Mouse (Mus musculus) cerebellum, adult 2 months (tissue): ENCODE results near the gene Lss. TPM values are rescaled to one million over a fixed set of nuclear protein-coding genes. Genes with fewer than 3 reads are reported as not detected.

Experiments
- DNase-seq, 2 experiments: peaks; one replicate each; pipeline ENCODE4 v3.0.0; 2021
- H3K27ac ChIP-seq: fragments of 200-500 bp; 2 replicates; pipeline ENCODE4 v1.5.1; 2012; ENCODE audit warnings: low read length, control low read depth, inconsistent platforms; ENCODE audit not compliant: insufficient read depth
- H3K27me3 ChIP-seq: fragments of 200-500 bp; 2 replicates; pipeline ENCODE4 v1.6.1; 2012; ENCODE audit warnings: inconsistent platforms, mild to moderate bottlenecking, low read length, moderate library complexity; ENCODE audit not compliant: control insufficient read depth, insufficient read depth
- H3K4me1 ChIP-seq: fragments of 200-500 bp; 2 replicates; pipeline ENCODE4 v1.6.1; 2011; ENCODE audit warnings: low read length; ENCODE audit not compliant: control insufficient read depth, insufficient read depth
- H3K4me3 ChIP-seq: fragments of 200-500 bp; replicated peaks from 2 replicates; pipeline ENCODE3; 2011; ENCODE audit warnings: mild to moderate bottlenecking, low read depth, low read length, control low read depth; ENCODE audit not compliant: insufficient read depth
- CTCF ChIP-seq: fragments of 200-500 bp; IDR thresholded peaks from 2 replicates; pipeline ENCODE4 v1.5.1; 2011; ENCODE audit warnings: low read depth, mild to moderate bottlenecking, control low read depth, low read length, moderate library complexity, borderline replicate concordance; ENCODE audit not compliant: insufficient read depth
- POLR2A ChIP-seq: fragments of 200-500 bp; IDR thresholded peaks from 2 replicates; pipeline ENCODE4 v1.6.1; 2011; ENCODE audit warnings: low read length, control low read depth, borderline replicate concordance; ENCODE audit not compliant: insufficient read depth
- WGBS: fragments of 180-500 bp; shearing (Covaris S2); methylation state at CpG from one replicate; pipeline ENCODE4 v1.1.7; 2018; 5-methylcytosine and 5-hydroxymethylcytosine counted together
- polyA plus RNA-seq: library from polyadenylated mRNA; depleted of rRNA; stranded (reverse); fragments of >200 nt; gene quantifications from 2 replicates; pipeline ENCODE4 v1.2.3, GENCODE M21; 2012

Gene Lss
- polyA plus RNA-seq, 1 experiment: 30.5 TPM

GRCm38 (mm10) chr10:76504271-76504943 lies 27.0 kb upstream of the Lss start:
- DNase-seq: no peak
- Histone ChIP-seq H3K4me1 (no peaks in the 10 kb centered on the region), H3K27me3 (no peaks in the 10 kb centered on the region), H3K4me3 (no peak overlapping the region), H3K27ac (no peak overlapping the region)
- 90% methylated on average over 11 of the region's 11 CpGs for WGBS
- TF ChIP-seq POLR2A (no peak), CTCF (no peak)

- WGBS: 92% methylated on average over 7 of the region's 7 CpGs
- no peak overlapping the region for H3K4me3 ChIP-seq
- no peak overlapping the region for H3K27ac ChIP-seq
- DNase-seq: no peak
- no peaks in the 10 kb centered on the region for H3K4me1 ChIP-seq
- TF ChIP-seq POLR2A: no peak
- no peak for TF ChIP-seq CTCF
- H3K27me3 ChIP-seq: no peaks in the 10 kb centered on the region
These were observed 25.5 kb upstream of the Lss start for GRCm38 (mm10) chr10:76505865-76506264.

- no peak overlapping the region for H3K4me3 ChIP-seq
- DNase-seq: peak; percentile 24 to 53
- no peaks in the 10 kb centered on the region for H3K27me3 ChIP-seq
- peak; percentile 56 for TF ChIP-seq CTCF
- TF ChIP-seq POLR2A: no peak
- H3K4me1 ChIP-seq: no peaks in the 10 kb centered on the region
- H3K27ac ChIP-seq: no peak overlapping the region
- WGBS: 41% methylated on average over 5 of the region's 5 CpGs
These were observed 18.3 kb upstream of the Lss start for GRCm38 (mm10) chr10:76512965-76513583.

GRCm38 (mm10) chr10:76530922-76531321 lies 466 bp upstream of the Lss start:
- H3K4me1 ChIP-seq: no peaks in the 10 kb centered on the region; the same call in 1 of the 2 replicates
- no peak for TF ChIP-seq POLR2A
- WGBS: under 1% methylated on average over 11 of the region's 11 CpGs
- H3K27me3 ChIP-seq: no peaks in the 10 kb centered on the region
- H3K4me3 ChIP-seq: peak overlapping the region; percentile 76
- no peak overlapping the region for H3K27ac ChIP-seq
- no peak for DNase-seq

- no peak for DNase-seq
- peak overlapping the region; percentile 73 for H3K4me3 ChIP-seq
- no peaks in the 10 kb centered on the region; the same call in 1 of the 2 replicates for H3K4me1 ChIP-seq
- WGBS: under 1% methylated on average over 14 of the region's 14 CpGs
- no peak for TF ChIP-seq POLR2A
- H3K27me3 ChIP-seq: no peaks in the 10 kb centered on the region
- H3K27ac ChIP-seq: 0 out of 2 replicates have a peak overlapping the region, but pooled peaks have one; percentile 22
These were observed 440 bp downstream of the Lss start for GRCm38 (mm10) chr10:76531828-76532227.

GRCm38 (mm10) chr10:76535526-76535925 lies 4.1 kb downstream of the Lss start:
- no peak for DNase-seq
- H3K4me3 ChIP-seq: no peak overlapping the region
- no peaks in the 10 kb centered on the region for H3K27me3 ChIP-seq
- no peaks in the 10 kb centered on the region; the same call in 1 of the 2 replicates for H3K4me1 ChIP-seq
- TF ChIP-seq CTCF (no peak), POLR2A (no peak)
- WGBS: 95% methylated on average over 7 of the region's 7 CpGs
- H3K27ac ChIP-seq: no peak overlapping the region

- Histone ChIP-seq H3K4me3 (no peak overlapping the region), H3K27me3 (no peaks in the 10 kb centered on the region), H3K4me1 (no peaks in the 10 kb centered on the region), H3K27ac (no peak overlapping the region)
- no peak for DNase-seq
- no peak for TF ChIP-seq CTCF
- no peak for TF ChIP-seq POLR2A
- 65% methylated on average over 9 of the region's 9 CpGs for WGBS
These were observed 6.2 kb downstream of the Lss start for GRCm38 (mm10) chr10:76537619-76538018.

GRCm38 (mm10) chr10:76541336-76542085 lies 10.1 kb downstream of the Lss start:
- H3K27ac ChIP-seq: no peak overlapping the region
- no peak for TF ChIP-seq POLR2A
- no peak for TF ChIP-seq CTCF
- 94% methylated on average over 11 of the region's 11 CpGs for WGBS
- H3K27me3 ChIP-seq: no peaks in the 10 kb centered on the region
- H3K4me1 ChIP-seq: no peaks in the 10 kb centered on the region
- DNase-seq: no peak
- H3K4me3 ChIP-seq: no peak overlapping the region
